Mouse (Mus musculus) layer of hippocampus, adult 2 months (tissue): ENCODE results near the gene Sptb. TPM values are rescaled to one million over a fixed set of nuclear protein-coding genes. Genes with fewer than 3 reads are reported as not detected.

ENCODE experiments used
- DNase-seq, 2 experiments: peaks; one replicate each; pipeline ENCODE4 v3.0.0; 2022; ENCODE audit warnings: low spot score in 2 of 2
- H3K27ac ChIP-seq: fragments of 200-600 bp; 2 replicates; pipeline ENCODE4 v1.8.1; 2022
- H3K4me3 ChIP-seq: fragments of 200-600 bp; 2 replicates; pipeline ENCODE4 v1.8.1; 2022; ENCODE audit warnings: mild to moderate bottlenecking
- CTCF ChIP-seq: fragments of 200-600 bp; conservative IDR thresholded peaks from 2 replicates; pipeline ENCODE4 v1.8.1; 2022; ENCODE audit warnings: antibody characterized with exemption, mild to moderate bottlenecking, moderate library complexity
- total RNA-seq, 2 experiments: library from RNA; stranded (reverse); gene quantifications; 2 replicates each; pipeline ENCODE4 v1.2.3; 2021

The Sptb gene
- total RNA-seq, 2 experiments from 2014 or later, result 134 TPM

DNA sequence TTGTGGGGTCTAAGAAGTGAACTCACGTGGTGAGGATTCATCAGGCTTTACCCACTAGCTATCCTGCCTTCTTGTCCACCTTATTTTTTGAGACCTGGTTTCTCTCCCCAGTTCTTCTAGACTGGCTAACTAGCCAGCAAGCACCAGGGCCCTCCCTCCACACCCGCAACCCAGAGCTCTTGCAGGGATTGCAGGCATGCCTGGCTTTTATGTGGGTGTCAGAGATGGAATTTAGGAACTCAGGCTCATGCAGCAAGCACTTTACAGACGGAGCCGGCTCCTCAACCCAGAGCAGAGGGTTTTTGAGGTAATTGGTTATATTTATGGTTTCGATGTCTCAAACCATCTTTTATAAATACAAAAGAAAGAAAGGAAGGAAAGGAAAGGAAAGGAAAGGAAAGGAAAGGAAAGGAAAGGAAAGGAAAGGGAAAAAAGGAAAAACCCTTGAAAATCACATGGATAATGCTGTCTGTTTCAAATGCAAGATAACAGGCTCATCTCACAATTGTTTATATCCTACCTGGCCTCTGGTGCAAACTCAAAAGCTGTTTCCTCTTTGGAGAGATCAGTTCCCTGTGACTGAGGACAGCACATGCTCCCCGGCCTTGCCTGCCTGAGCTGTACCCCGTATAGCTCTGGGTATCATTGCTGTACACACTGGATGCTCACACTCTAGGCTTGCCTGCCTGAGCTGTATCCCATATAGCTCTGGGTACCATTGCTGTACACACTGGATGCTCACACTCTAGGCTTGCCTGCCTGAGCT, 41.5 kb downstream of the Sptb start:
- no peak for DNase-seq
- H3K27ac ChIP-seq, result peak overlapping the region; percentile 59; the same call in 1 of the 2 replicates
- no peak for TF ChIP-seq CTCF
- no peak overlapping the region for H3K4me3 ChIP-seq

- H3K27ac ChIP-seq, result no peak overlapping the region
- H3K4me3 ChIP-seq, result no peak overlapping the region
- no peak for DNase-seq
- TF ChIP-seq CTCF, result no peak
Measured at GRCm38 (mm10) chr12:76651788-76652345, 58.5 kb downstream of the Sptb start.

- peak; percentile 47 to 68 for DNase-seq
- TF ChIP-seq CTCF, result peak; percentile 84
- Histone ChIP-seq H3K4me3 (no peak overlapping the region), H3K27ac (peak overlapping the region; percentile 15; the same call in 1 of the 2 replicates)
Measured at GRCm38 (mm10) chr12:76649708-76650687, 60.3 kb downstream of the Sptb start.

DNA sequence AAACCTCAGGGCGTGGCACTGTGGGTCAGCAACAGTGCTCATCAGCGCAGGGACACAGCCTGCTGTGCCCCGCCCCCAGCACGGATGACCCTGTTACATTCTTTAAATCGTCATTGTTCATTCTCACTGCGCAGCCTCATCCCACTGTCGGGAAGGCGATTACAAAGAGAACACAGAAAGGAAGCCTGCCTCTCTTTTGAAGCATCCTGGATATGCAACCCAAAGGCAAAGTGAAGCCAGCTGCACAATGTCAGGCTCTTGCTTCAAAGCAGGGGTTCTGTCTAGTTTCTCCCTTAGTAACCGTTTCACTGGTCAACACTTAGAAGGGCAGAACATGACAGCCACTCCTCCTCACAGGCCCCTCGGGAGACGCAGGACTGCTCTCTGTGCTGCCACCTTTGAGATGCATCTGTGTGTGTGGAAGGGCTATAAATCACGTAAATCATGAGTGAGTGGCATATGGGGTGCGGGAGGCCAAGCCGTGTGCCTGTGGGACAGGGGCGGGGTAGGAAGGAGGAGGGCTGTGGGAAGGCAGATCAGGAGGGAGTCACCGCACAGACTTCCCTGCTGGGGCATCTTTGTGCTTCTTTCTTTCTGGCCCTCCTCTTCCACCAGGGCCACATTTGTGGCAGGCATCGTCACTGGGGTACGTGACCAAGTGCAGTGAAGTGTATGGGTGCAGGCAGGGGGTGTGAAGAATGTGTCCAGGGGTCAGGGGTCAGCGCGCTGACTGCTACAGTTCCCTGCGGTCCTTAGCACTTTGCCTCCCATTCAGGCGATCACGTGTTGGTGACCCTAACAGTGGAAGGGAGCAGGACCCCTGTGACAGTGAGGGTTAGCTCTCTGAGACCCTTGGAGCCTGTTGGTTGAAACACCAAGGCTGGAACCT, 64.9 kb downstream of the Sptb start:
- H3K27ac ChIP-seq, result peak overlapping the region; percentile 82
- TF ChIP-seq CTCF, result no peak
- no peak overlapping the region for H3K4me3 ChIP-seq
- no peak for DNase-seq

- H3K27ac ChIP-seq, result peak overlapping the region; percentile 82
- no peak for TF ChIP-seq CTCF
- no peak overlapping the region for H3K4me3 ChIP-seq
- DNase-seq, result peak in 1 of 2 experiments; percentile 41
Measured at GRCm38 (mm10) chr12:76643679-76644078, 66.7 kb downstream of the Sptb start.

GRCm38 (mm10) chr12:76642616-76643015, 67.7 kb downstream of the Sptb start:
- Histone ChIP-seq H3K4me3 (no peak overlapping the region), H3K27ac (peak overlapping the region; percentile 82; the same call in 1 of the 2 replicates)
- no peak for TF ChIP-seq CTCF
- no peak for DNase-seq

GRCm38 (mm10) chr12:76640620-76641019, 69.7 kb downstream of the Sptb start:
- H3K27ac ChIP-seq, result peak overlapping the region; percentile 20; the same call in 1 of the 2 replicates
- DNase-seq, result no peak

DNA sequence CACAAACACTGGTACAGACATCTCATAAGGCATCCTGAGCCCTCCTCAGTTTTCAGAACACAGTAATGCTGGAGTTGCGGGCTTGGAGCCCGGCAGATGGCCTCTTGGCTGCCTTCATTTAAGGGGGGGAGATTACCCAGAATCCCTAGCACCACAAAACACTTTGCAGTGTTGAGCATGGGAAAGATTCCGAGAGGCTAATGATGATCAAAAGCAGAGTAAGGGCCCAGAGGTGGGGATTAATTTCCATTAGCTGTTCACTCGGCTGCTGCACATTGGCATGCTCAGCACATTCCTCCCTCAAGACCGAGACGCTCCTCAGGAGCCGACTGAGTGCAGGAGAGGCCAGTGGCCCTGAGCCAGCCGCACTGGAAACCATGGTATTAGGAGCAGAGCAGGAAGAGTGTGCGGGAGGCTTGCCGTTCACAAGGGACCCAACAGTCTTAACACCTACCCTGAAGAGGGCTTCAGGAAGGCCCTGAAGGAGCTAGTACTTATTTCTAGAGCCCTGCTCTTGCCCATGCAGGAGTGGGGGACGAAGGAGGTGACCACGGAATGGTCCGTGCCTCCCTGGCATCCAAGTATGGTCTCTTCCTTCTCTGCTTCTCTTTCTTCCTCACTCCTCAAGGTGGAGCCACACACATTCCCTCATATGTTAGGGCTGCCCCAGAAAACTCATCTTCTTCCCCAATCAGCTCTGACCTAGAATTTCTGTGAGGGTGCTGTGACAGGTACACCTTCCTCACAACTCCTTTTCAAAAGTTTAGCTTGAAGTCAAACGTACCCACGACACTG, 75.3 kb downstream of the Sptb start:
- TF ChIP-seq CTCF, result peak; percentile 18; the same call in 1 of the 2 replicates
- Histone ChIP-seq H3K4me3 (peak overlapping the region; percentile 23), H3K27ac (peak overlapping the region; percentile 74)
- peak in 1 of 2 experiments; percentile 29 for DNase-seq

More at GRCm38 (mm10) chr12:76640620-76641019, 69.7 kb downstream of the Sptb start:
- TF ChIP-seq CTCF, result no peak
- no peak overlapping the region for H3K4me3 ChIP-seq

GRCm38 (mm10) chr12:76623374-76623773, 87.0 kb downstream of the Sptb start:
- peak; percentile 39 to 60 for DNase-seq
- no peak for TF ChIP-seq CTCF
- Histone ChIP-seq H3K27ac (peak overlapping the region; percentile 88), H3K4me3 (no peak overlapping the region)

DNA sequence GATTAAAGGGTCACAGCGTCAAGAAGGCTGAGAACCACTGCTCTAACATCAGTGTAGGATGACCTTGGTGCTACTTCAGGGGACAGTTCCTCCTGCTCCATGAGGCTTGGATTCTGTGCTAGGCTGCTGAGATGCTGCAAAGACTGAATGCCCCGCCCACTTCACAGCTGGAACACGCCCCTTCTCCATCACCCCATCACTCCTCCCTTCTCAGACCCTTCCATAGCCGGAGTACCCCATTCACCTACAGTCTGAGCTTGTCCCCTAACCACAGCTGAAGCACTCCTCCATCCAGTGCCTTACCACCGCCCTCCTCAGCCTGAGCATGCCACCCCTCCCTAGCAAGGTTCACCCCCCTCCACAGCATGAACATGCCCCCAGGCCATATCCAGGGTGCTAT, 90.5 kb downstream of the Sptb start:
- no peak for TF ChIP-seq CTCF
- DNase-seq, result no peak
- no peak overlapping the region for H3K4me3 ChIP-seq
- H3K27ac ChIP-seq, result no peak overlapping the region

DNA sequence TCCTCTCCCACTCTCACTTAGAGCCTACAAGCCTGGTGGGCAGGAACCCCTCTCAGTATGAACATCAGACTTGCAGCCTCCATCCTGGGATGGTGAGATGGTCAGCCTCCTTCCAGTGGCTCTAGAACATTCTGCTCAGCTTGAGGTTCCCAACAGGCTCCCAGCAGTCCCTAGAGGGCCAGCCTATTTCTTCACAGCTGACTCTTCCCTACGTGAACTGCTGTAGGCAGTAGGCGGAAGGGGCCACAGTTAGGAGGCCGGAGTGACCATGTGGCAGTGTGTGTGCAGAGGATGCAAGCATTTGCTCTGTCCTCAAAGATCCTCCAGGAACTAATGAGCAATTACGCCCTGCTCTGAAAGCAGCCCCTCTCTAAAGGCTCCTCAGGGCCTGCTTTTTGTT, 92.2 kb downstream of the Sptb start:
- Histone ChIP-seq H3K4me3 (no peak overlapping the region), H3K27ac (no peak overlapping the region)
- no peak for DNase-seq
- TF ChIP-seq CTCF, result no peak
